Mouse (Mus musculus) cortical plate, adult 2 months (tissue): ENCODE results near the gene P2ry12.

Source experiments
- CTCF ChIP-seq: fragments of 200-500 bp; IDR thresholded peaks from 2 replicates; pipeline ENCODE4 v1.5.1; 2011; ENCODE audit warnings: mild to moderate bottlenecking, control low read depth, low read length; ENCODE audit not compliant: insufficient read depth; ENCODE audit errors: extremely low read depth
- POLR2A ChIP-seq: fragments of 200-500 bp; IDR thresholded peaks from 2 replicates; pipeline ENCODE4 v1.6.1; 2011; ENCODE audit warnings: mild to moderate bottlenecking, low read length, control low read depth; ENCODE audit not compliant: insufficient read depth; ENCODE audit errors: extremely low read depth

- TF ChIP-seq POLR2A (no peak), CTCF (no peak)
These were observed 45.5 kb downstream of the P2ry12 start for GRCm38 (mm10) chr3:59217211-59217610.
